Mouse (Mus musculus) hindbrain, embryonic 16.5 days (tissue): ENCODE data around the gene Psma7. TPM values are rescaled to one million over a fixed set of nuclear protein-coding genes. Genes with fewer than 3 reads are reported as not detected.
A peak's percentile ranks its signal among the peaks of the same experiment; 100 is the strongest.

ENCODE experiments used
- ATAC-seq: fragments of 200-750 bp; cut with Nextera tagmentation; 2 replicates; pipeline ENCODE4 v1.8.0; 2017; ENCODE audit warnings: moderate TSS enrichment, moderate library complexity
- H3K27ac ChIP-seq: fragments of 300-500 bp; sonication (generic); 2 replicates; pipeline ENCODE4 v1.5.1; 2014; ENCODE audit warnings: low read depth, mild to moderate bottlenecking, control low read depth, low read length, moderate library complexity
- H3K27me3 ChIP-seq: fragments of 300-500 bp; sonication (generic); replicated peaks from 2 replicates; pipeline ENCODE4 v1.6.1; 2014; ENCODE audit warnings: low read length; ENCODE audit not compliant: control insufficient read depth, insufficient read depth
- H3K36me3 ChIP-seq: fragments of 300-500 bp; sonication (generic); 2 replicates; pipeline ENCODE4 v1.6.1; 2014; ENCODE audit warnings: mild to moderate bottlenecking, low read length, moderate library complexity, mixed read lengths; ENCODE audit not compliant: control insufficient read depth, insufficient read depth
- H3K4me1 ChIP-seq: fragments of 300-500 bp; sonication (generic); 2 replicates; pipeline ENCODE4 v1.6.1; 2014; ENCODE audit warnings: low read depth, low read length; ENCODE audit not compliant: control insufficient read depth, insufficient read depth
- H3K4me2 ChIP-seq: fragments of 300-500 bp; sonication (generic); 2 replicates; pipeline ENCODE4 v1.6.1; 2014; ENCODE audit warnings: mild to moderate bottlenecking, low read length, control low read depth, moderate library complexity
- H3K4me3 ChIP-seq: fragments of 300-500 bp; sonication (generic); 2 replicates; pipeline ENCODE4 v1.5.1; 2014; ENCODE audit warnings: mild to moderate bottlenecking, low read length, control low read depth, moderate library complexity
- H3K9ac ChIP-seq: fragments of 300-500 bp; sonication (generic); 2 replicates; pipeline ENCODE4 v1.6.1; 2014; ENCODE audit warnings: low read depth, mild to moderate bottlenecking, control low read depth, low read length, moderate library complexity
- H3K9me3 ChIP-seq: fragments of 300-500 bp; sonication (generic); 2 replicates; pipeline ENCODE4 v1.6.1; 2014; ENCODE audit warnings: mild to moderate bottlenecking, low read length, moderate library complexity; ENCODE audit not compliant: control insufficient read depth
- WGBS: fragments of 180-500 bp; shearing (Covaris S2); extraction: QIAGEN DNeasy Blood & Tissue Kit; methylation state at CpG from one replicate; pipeline ENCODE4 v1.1.7; 2014; 5-methylcytosine and 5-hydroxymethylcytosine counted together
- polyA plus RNA-seq: library from polyadenylated mRNA; unstranded; fragments of >200 nt; fragmentation: Nextera tagmentation; extraction: Ambion mirVana; gene quantifications from 2 replicates; pipeline ENCODE4 v1.2.1, GENCODE M21; 2015

Gene Psma7
- polyA plus RNA-seq, 1 experiment from 2014 or later, result 534 TPM

GRCm38 (mm10) chr2:180031270-180031669, 11.0 kb downstream of the Psma7 start:
- Histone ChIP-seq H3K36me3 (peaks cover 47% of the 10 kb centered on the region), H3K4me3 (no peak overlapping the region), H3K9me3 (no peaks in the 10 kb centered on the region), H3K27me3 (no peaks in the 10 kb centered on the region), H3K9ac (no peak overlapping the region), H3K4me2 (no peak overlapping the region), H3K4me1 (peaks cover 27% of the 10 kb centered on the region), H3K27ac (no peak overlapping the region)
- 77% methylated on average over 6 of the region's 6 CpGs for WGBS
- no peak for ATAC-seq

- Histone ChIP-seq H3K9me3 (no peaks in the 10 kb centered on the region), H3K27me3 (no peaks in the 10 kb centered on the region; the same call in 1 of the 2 replicates), H3K36me3 (peaks cover 23% of the 10 kb centered on the region), H3K4me1 (peaks cover 35% of the 10 kb centered on the region), H3K4me3 (peak overlapping the region; percentile 91), H3K4me2 (peak overlapping the region; percentile 76), H3K9ac (peak overlapping the region; percentile 1; the same call in 1 of the 2 replicates), H3K27ac (no peak overlapping the region)
- 58% methylated on average over 9 of the region's 9 CpGs for WGBS
- ATAC-seq, result no peak
Observed at GRCm38 (mm10) chr2:180027768-180028167, 14.5 kb downstream of the Psma7 start.

GRCm38 (mm10) chr2:180025861-180026200, 16.4 kb downstream of the Psma7 start:
- ATAC-seq, result no peak
- H3K4me1 ChIP-seq, result peaks cover 35% of the 10 kb centered on the region
- under 1% methylated on average over 6 of the region's 6 CpGs for WGBS
- H3K9ac ChIP-seq, result peak overlapping the region; percentile 95
- H3K9me3 ChIP-seq, result no peaks in the 10 kb centered on the region
- H3K4me3 ChIP-seq, result peak overlapping the region; percentile 91
- H3K27me3 ChIP-seq, result peaks cover 4% of the 10 kb centered on the region
- peak overlapping the region; percentile 95 for H3K27ac ChIP-seq
- H3K36me3 ChIP-seq, result peaks cover 9% of the 10 kb centered on the region; the same call in 1 of the 2 replicates
- peak overlapping the region; percentile 76 for H3K4me2 ChIP-seq

GRCm38 (mm10) chr2:180025135-180025860, 16.9 kb downstream of the Psma7 start:
- Histone ChIP-seq H3K27ac (peak overlapping the region; percentile 95), H3K27me3 (peaks cover 4% of the 10 kb centered on the region), H3K9ac (peak overlapping the region; percentile 95), H3K36me3 (peaks cover 3% of the 10 kb centered on the region; the same call in 1 of the 2 replicates), H3K9me3 (no peaks in the 10 kb centered on the region), H3K4me1 (peaks cover 35% of the 10 kb centered on the region), H3K4me2 (peak overlapping the region; percentile 76), H3K4me3 (peak overlapping the region; percentile 91)
- WGBS, result under 1% methylated on average over 76 of the region's 84 CpGs
- ATAC-seq, result peak; percentile 62

GRCm38 (mm10) chr2:180024401-180025098, 17.7 kb downstream of the Psma7 start, which contains the start of gene Lsm14b:
Gene Lsm14b (plus strand): TSS chr2:180024987.
- WGBS, result 0% methylated on average over 49 of the region's 80 CpGs
- Histone ChIP-seq H3K36me3 (0 out of 2 replicates have a peak, but pooled peaks cover 2% of the 10 kb centered on the region), H3K4me1 (peaks cover 37% of the 10 kb centered on the region), H3K27me3 (peaks cover 4% of the 10 kb centered on the region), H3K4me2 (peak within 1 kb of the TSS; percentile 92), H3K27ac (peak within 1 kb of the TSS; percentile 95), H3K4me3 (peak within 1 kb of the TSS; percentile 91), H3K9me3 (no peaks in the 10 kb centered on the region), H3K9ac (peak within 1 kb of the TSS; percentile 95)
- peak; percentile 95 for ATAC-seq

GRCm38 (mm10) chr2:180022751-180023150, 19.5 kb downstream of the Psma7 start:
- WGBS, result 61% methylated on average over 6 of the region's 6 CpGs
- Histone ChIP-seq H3K4me3 (no peak overlapping the region), H3K27ac (no peak overlapping the region), H3K4me1 (peaks cover 25% of the 10 kb centered on the region), H3K27me3 (peaks cover 4% of the 10 kb centered on the region), H3K4me2 (no peak overlapping the region), H3K36me3 (no peaks in the 10 kb centered on the region), H3K9ac (no peak overlapping the region), H3K9me3 (no peaks in the 10 kb centered on the region)
- ATAC-seq, result no peak

- Histone ChIP-seq H3K4me3 (no peak overlapping the region), H3K36me3 (no peaks in the 10 kb centered on the region), H3K4me2 (no peak overlapping the region), H3K27ac (no peak overlapping the region), H3K9me3 (no peaks in the 10 kb centered on the region), H3K27me3 (peaks cover 4% of the 10 kb centered on the region), H3K9ac (no peak overlapping the region), H3K4me1 (peaks cover 6% of the 10 kb centered on the region)
- WGBS, result 86% methylated on average over 8 of the region's 8 CpGs
- ATAC-seq, result no peak
Observed at GRCm38 (mm10) chr2:180020919-180021318, 21.3 kb downstream of the Psma7 start.

- Histone ChIP-seq H3K36me3 (no peaks in the 10 kb centered on the region), H3K9me3 (no peaks in the 10 kb centered on the region), H3K27ac (no peak overlapping the region), H3K4me2 (no peak overlapping the region), H3K9ac (no peak overlapping the region), H3K4me1 (peaks cover 5% of the 10 kb centered on the region), H3K4me3 (no peak overlapping the region), H3K27me3 (peaks cover 4% of the 10 kb centered on the region)
- WGBS, result 74% methylated on average over 7 of the region's 7 CpGs
- ATAC-seq, result no peak
Observed at GRCm38 (mm10) chr2:180020091-180020661, 22.1 kb downstream of the Psma7 start.

- Histone ChIP-seq H3K27me3 (peaks cover 4% of the 10 kb centered on the region), H3K9me3 (no peaks in the 10 kb centered on the region), H3K27ac (no peak overlapping the region), H3K36me3 (no peaks in the 10 kb centered on the region), H3K4me1 (peaks cover 2% of the 10 kb centered on the region), H3K9ac (no peak overlapping the region), H3K4me3 (no peak overlapping the region), H3K4me2 (no peak overlapping the region)
- WGBS, result 79% methylated on average over 9 of the region's 9 CpGs
- ATAC-seq, result no peak
Observed at GRCm38 (mm10) chr2:180018573-180018972, 23.7 kb downstream of the Psma7 start.
